Mouse (Mus musculus): ENCODE measurements around the gene Pramel7.
"Not testable (repeated sequence)": the region's sequence is repeated elsewhere in the genome, so short reads cannot be mapped to it uniquely, and the experiment has no call there.

Pramel7 gene

GRCm38 (mm10) chr2:87496993-87497392 is at the start of gene Pramel7:
TSS of gene Pramel7 (minus strand) at chr2:87497093.
- DNase-seq: not testable (repeated sequence)

DNA sequence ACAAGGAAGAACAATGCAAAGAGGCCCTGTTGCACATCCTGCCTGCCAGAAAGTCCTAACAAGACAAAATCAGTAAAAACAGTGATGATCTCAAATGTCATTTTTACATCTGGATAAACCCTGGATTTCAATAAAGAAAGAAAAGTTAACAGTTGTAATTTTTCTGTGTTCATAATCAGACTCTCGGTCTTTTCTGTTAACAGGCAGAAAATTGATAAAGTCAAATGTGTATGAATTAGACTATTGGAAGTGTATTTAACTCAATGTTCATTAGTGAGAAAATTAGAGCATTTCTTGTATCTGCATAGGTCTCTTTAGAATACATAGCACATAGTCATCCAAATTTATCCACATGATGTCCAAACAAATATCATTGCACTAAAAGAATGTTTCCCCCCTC is 48.5 kb upstream of the Pramel7 start, which contains the start of gene Olfr1128:
TSS of gene Olfr1128 (minus strand) at position 101 of the 400 bp plus-strand sequence.
- no peak for DNase-seq

DNA sequence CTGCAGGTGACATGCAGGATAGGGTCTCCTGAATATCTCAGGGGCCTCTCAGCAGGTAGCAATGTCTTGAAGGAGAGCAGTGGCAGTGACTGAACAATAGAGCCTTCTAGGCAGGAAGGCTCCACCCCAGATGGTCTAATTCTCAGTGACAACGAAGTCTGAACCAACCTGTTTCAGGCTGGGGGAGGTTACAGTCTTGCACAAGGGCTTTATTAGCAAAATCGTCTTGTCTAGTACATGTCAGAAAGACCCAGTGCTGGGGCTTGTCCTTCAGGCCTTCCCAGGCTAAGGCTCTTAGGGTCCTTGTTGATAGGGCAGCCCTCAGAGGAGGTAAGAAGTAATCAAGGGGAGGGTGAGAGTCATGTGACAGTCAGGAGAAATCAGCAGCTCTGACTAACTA is 37.9 kb upstream of the Pramel7 start:
- no peak for DNase-seq

DNA sequence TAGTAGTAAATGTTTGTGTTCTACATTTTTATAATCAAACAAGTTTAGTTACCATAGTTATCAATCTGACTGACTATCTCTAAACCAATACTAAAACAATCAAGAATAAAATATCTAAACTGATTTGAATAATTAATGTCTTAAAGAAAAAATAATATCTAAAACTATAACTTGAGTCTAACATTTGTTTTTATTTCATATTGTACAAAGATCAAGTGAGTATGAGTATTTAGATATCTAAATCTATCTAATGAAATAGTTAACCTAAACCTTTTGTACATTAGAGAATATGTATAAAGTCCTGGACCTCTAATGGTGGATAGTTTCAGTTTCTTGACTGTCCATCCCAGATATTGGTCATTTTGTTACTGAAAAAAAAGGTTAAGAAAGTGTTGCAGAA is 34.6 kb upstream of the Pramel7 start, which contains the start of gene Olfr153:
TSS of gene Olfr153 (plus strand) at position 301 of the 400 bp plus-strand sequence.
- DNase-seq: no peak

DNA sequence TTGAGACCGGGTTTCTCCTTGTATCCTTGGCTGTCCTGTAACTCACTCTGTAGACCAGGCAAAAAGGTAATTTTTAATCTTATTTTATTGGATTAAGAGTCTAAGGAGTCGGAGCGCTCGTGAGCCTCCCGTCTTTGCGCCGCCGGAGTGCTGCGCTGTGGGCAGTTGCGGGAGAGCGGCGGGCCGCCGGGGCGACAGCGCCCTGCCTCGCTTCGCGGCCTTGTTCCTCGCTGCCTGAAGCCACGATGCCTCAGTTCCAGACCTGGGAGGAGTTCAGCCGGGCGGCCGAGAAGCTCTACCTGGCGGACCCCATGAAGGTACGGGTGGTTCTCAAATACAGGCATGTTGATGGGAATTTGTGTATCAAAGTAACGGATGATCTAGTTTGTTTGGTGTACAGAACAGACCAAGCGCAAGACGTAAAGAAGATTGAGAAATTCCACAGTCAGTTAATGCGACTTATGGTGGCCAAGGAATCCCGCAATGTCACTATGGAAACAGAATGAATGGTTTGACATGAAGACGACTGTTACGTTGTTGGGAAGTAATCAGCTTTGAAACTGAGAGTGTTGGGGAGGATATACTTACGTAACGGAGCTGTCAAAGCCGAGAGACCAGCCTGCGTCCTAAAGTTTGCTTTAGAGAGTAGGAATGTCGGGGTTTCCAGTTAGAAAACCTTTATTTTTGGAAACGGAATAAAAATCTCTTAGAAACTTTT is 29.2 kb upstream of the Pramel7 start:
- not testable (repeated sequence) for DNase-seq

GRCm38 (mm10) chr2:87520651-87521050 is 23.8 kb upstream of the Pramel7 start:
- no peak for DNase-seq

DNA sequence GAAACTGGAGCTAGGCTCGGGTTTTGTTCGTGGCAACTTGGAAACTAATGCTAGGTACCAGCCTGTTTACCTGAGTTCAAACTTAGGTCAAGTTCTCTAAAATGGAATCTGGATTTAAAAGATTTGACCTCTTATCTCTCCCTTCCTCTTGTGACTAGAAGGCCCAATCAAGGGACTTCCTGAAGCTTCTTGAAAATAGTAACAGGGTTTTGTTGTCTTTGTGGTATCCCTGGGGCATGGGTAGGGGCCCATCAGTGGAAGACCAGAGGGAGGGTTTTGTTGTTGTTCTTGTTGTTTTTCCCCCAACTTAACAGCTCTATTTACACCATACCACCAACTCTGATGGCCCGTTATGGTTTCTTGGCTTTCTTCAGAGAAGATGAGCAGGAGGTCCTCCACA is 19.7 kb upstream of the Pramel7 start:
- no peak for DNase-seq

DNA sequence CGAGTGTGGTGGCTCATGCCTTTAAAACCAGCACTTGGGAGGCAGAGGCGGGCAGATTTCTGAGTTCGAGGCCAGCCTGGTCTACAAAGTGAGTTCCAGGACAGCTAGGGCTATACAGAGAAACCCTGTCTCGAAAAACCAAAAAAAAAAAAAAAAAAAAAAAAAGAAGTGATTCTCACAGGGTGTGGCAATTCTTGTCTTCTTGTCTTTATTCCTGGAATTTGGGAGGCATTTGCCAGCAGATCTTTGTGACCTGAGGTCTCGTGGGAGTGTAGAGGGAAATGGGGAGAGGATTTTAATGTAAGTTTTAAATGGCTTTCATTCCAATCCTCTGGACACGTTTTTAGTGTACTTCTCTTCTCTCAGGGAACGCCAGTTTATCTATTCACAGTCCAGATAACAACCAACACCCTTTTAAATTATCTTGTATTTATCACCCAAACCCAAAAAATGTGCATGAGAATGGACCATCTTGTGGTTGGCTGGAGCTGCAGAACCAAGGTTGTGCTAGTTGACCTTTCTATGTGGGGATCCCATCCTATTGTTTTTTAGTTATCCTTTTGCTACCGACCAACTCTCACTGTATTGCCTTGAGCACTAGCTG is 18.7 kb upstream of the Pramel7 start:
- no peak for DNase-seq

- DNase-seq: no peak
Measured at GRCm38 (mm10) chr2:87515046-87515445, 18.2 kb upstream of the Pramel7 start.

GRCm38 (mm10) chr2:87506265-87506664 is 9.4 kb upstream of the Pramel7 start, which contains the start of gene Pramel6:
TSS of gene Pramel6 (plus strand) at chr2:87506565.
- no peak for DNase-seq

GRCm38 (mm10) chr2:87482276-87482675 is 14.6 kb downstream of the Pramel7 start:
- no peak for DNase-seq

- DNase-seq: no peak
Measured at GRCm38 (mm10) chr2:87481158-87481557, 15.7 kb downstream of the Pramel7 start.

DNA sequence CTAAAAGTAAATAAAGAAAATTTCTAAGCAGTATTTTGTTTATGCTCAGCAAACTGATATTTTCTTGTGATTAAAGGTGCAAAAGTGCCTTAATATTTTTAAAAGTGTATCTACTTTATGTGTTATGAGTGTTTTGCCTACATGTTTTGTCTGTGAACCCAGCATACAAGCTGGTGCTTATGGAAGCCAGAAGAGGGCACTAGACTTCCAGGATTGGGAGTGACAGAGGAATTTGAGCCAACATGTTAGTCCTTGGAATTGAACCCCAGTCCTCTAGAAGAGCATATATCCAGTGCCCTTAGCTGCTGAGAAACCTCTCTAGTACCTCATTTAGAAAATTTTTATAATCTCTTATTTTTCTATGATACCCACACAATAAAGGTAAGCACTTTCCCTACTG is 16.7 kb downstream of the Pramel7 start:
- DNase-seq: no peak

GRCm38 (mm10) chr2:87461769-87462168 is 35.1 kb downstream of the Pramel7 start:
- DNase-seq: no peak

GRCm38 (mm10) chr2:87453662-87454061 is 43.2 kb downstream of the Pramel7 start, which contains the start of gene Olfr1126:
TSS of gene Olfr1126 (plus strand) at chr2:87453962.
- no peak for DNase-seq

All from cerebellum, adult 9-11 months (tissue).